19 mouse cellular contexts compared by ENCODE assay signal in the genomic region with DNA sequence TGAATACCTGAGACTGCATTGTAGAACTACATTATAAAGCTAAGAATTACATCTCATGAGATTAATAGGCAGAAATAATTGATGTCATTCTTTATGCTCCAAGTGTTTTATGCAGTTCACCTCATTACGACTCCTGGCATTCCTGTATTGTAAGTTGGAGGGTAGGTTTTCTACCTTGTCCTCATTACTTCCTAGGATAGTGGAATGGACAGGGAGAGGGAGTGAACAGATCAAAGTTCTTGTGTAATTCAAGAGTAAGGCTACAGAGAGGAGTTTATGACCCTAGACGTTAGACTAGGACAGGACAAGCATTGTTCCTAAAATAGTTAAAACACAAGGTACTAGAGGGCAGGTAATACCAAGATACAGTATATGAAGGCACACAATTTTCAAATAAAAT.
"Had no signal": no experiment of that assay in that cellular context is flagged by ENCODE, and none has a peak within 500 bp of the region (broad histone marks: within the 10 kb centered on the region; RNA-seq: fewer than 3 reads in every experiment).

No protein-coding gene starts in this region.

- H3K9me3 ChIP-seq: midbrain, embryonic 10.5 days; midbrain, embryonic 12.5 days; neural tube, embryonic 13.5 days; neural tube, embryonic 15.5 days had no signal

- H3K27me3 ChIP-seq: midbrain, embryonic 12.5 days; neural tube, embryonic 13.5 days; neural tube, embryonic 15.5 days had no signal

- H3K27ac ChIP-seq: midbrain, embryonic 10.5 days; midbrain, embryonic 12.5 days; neural tube, embryonic 13.5 days; neural tube, embryonic 15.5 days had no signal

- DNase-seq: lung, adult 18-20 months; lung, embryonic 14.5 days; lung, postnatal 10 days; lung, postnatal 4 days; midbrain, embryonic 14.5 days; retina, postnatal 1 day; right cerebral cortex, adult 18-20 months; right cerebral cortex, postnatal 25 days; right cerebral cortex, postnatal 4 days; spleen, adult 18-20 months; thymus, adult 18-20 months; thymus, postnatal 14 days; thymus, postnatal 36 days had no signal

- ATAC-seq: midbrain, embryonic 16.5 days had no signal

- H3K4me2 ChIP-seq: lung, embryonic 14.5 days; midbrain, embryonic 12.5 days; neural tube, embryonic 13.5 days; neural tube, embryonic 15.5 days had no signal

- H3K9ac ChIP-seq: lung, embryonic 14.5 days; midbrain, embryonic 12.5 days; neural tube, embryonic 13.5 days; neural tube, embryonic 15.5 days had no signal

- H3K4me1 ChIP-seq: midbrain, embryonic 10.5 days; midbrain, embryonic 12.5 days; neural tube, embryonic 13.5 days; neural tube, embryonic 15.5 days had no signal

- H3K4me3 ChIP-seq: midbrain, embryonic 10.5 days; midbrain, embryonic 12.5 days; myocyte; neural tube, embryonic 13.5 days; neural tube, embryonic 15.5 days had no signal

- H3K36me3 ChIP-seq: midbrain, embryonic 10.5 days; midbrain, embryonic 12.5 days; neural tube, embryonic 13.5 days; neural tube, embryonic 15.5 days had no signal
